Mouse (Mus musculus): ENCODE measurements around the gene Zfp661. TPM values are rescaled to one million over a fixed set of nuclear protein-coding genes. Genes with fewer than 3 reads are reported as not detected.

Zfp661 gene
- total RNA-seq, 1 experiment: 5.1 TPM

- no peak overlapping the region for H3K4me3 ChIP-seq (ENCODE audit: insufficient read depth in 1 of 2, low read depth in 1 of 2, low read length in 2 of 2, poor library complexity in 1 of 2, severe bottlenecking in 1 of 2)
- H3K9me3 ChIP-seq (ENCODE audit: control insufficient read depth, insufficient read depth, low read depth, low read length): no peaks in the 10 kb centered on the region
- DNase-seq (ENCODE audit: low read depth, low spot score): no peak
- H3K9ac ChIP-seq (ENCODE audit: insufficient read depth, low read depth, low read length, poor library complexity, severe bottlenecking): no peak overlapping the region
- H3K27ac ChIP-seq (ENCODE audit: insufficient read depth, low read depth, low read length, poor library complexity, severe bottlenecking): no peak overlapping the region
- in situ Hi-C loops (cut with MboI; ENCODE audit: low sequenced_read_pairs in 2 of 2, unreplicated experiment in 2 of 2): no loop called here
- H3K36me3 ChIP-seq (ENCODE audit: control insufficient read depth, insufficient read depth, low read length, poor library complexity, severe bottlenecking): no peaks in the 10 kb centered on the region
- H3K4me1 ChIP-seq (ENCODE audit: control insufficient read depth in 2 of 2, insufficient read depth in 2 of 2, low read length in 2 of 2, poor library complexity in 1 of 2): no peaks in the 10 kb centered on the region
- no peak for TF ChIP-seq MAFK (IDR thresholded peaks at IDR 0.05; ENCODE audit: insufficient read depth, low read depth, low read length)
- TF ChIP-seq CHD2 (IDR thresholded peaks at IDR 0.05; ENCODE audit: low read depth, low read length): no peak
- no peak for TF ChIP-seq HCFC1 (IDR thresholded peaks at IDR 0.05; ENCODE audit: borderline replicate concordance, insufficient read depth, low read length)
- no peak for TF ChIP-seq ZC3H11A (IDR thresholded peaks at IDR 0.05; ENCODE audit: borderline replicate concordance, low read depth, low read length)
- TF ChIP-seq ZNF384 (IDR thresholded peaks at IDR 0.05; ENCODE audit: low read depth, low read length): no peak
Measured at GRCm38 (mm10) chr2:127550446-127550845, 36.4 kb downstream of the Zfp661 start.

- Histone ChIP-seq H3K4me3 (ENCODE audit: insufficient read depth in 1 of 2, low read depth in 1 of 2, low read length in 2 of 2, poor library complexity in 1 of 2, severe bottlenecking in 1 of 2) (no peak overlapping the region), H3K36me3 (ENCODE audit: control insufficient read depth, insufficient read depth, low read length, poor library complexity, severe bottlenecking) (no peaks in the 10 kb centered on the region), H3K4me1 (ENCODE audit: control insufficient read depth in 2 of 2, insufficient read depth in 2 of 2, low read length in 2 of 2, poor library complexity in 1 of 2) (no peaks in the 10 kb centered on the region), H3K9me3 (ENCODE audit: control insufficient read depth, insufficient read depth, low read depth, low read length) (no peaks in the 10 kb centered on the region), H3K27ac (ENCODE audit: insufficient read depth, low read depth, low read length, poor library complexity, severe bottlenecking) (no peak overlapping the region), H3K9ac (ENCODE audit: insufficient read depth, low read depth, low read length, poor library complexity, severe bottlenecking) (no peak overlapping the region)
- in situ Hi-C loops (cut with MboI; ENCODE audit: low sequenced_read_pairs in 2 of 2, unreplicated experiment in 2 of 2): no loop called here
- TF ChIP-seq ZC3H11A (IDR thresholded peaks at IDR 0.05; ENCODE audit: borderline replicate concordance, low read depth, low read length) (no peak), MAFK (IDR thresholded peaks at IDR 0.05; ENCODE audit: insufficient read depth, low read depth, low read length) (no peak), ZNF384 (IDR thresholded peaks at IDR 0.05; ENCODE audit: low read depth, low read length) (no peak), CHD2 (IDR thresholded peaks at IDR 0.05; ENCODE audit: low read depth, low read length) (no peak), HCFC1 (IDR thresholded peaks at IDR 0.05; ENCODE audit: borderline replicate concordance, insufficient read depth, low read length) (no peak)
- no peak for DNase-seq (ENCODE audit: low read depth, low spot score)
Measured at GRCm38 (mm10) chr2:127549711-127550110, 37.2 kb downstream of the Zfp661 start.

GRCm38 (mm10) chr2:127548342-127549074, 38.4 kb downstream of the Zfp661 start:
- in situ Hi-C loops (cut with MboI; ENCODE audit: low sequenced_read_pairs in 2 of 2, unreplicated experiment in 2 of 2): no loop called here
- H3K4me3 ChIP-seq (ENCODE audit: insufficient read depth in 1 of 2, low read depth in 1 of 2, low read length in 2 of 2, poor library complexity in 1 of 2, severe bottlenecking in 1 of 2): no peak overlapping the region
- no peak overlapping the region for H3K27ac ChIP-seq (ENCODE audit: insufficient read depth, low read depth, low read length, poor library complexity, severe bottlenecking)
- no peak for DNase-seq (ENCODE audit: low read depth, low spot score)
- H3K9me3 ChIP-seq (ENCODE audit: control insufficient read depth, insufficient read depth, low read depth, low read length): no peaks in the 10 kb centered on the region
- TF ChIP-seq ZNF384 (IDR thresholded peaks at IDR 0.05; ENCODE audit: low read depth, low read length) (no peak), CHD2 (IDR thresholded peaks at IDR 0.05; ENCODE audit: low read depth, low read length) (no peak), ZC3H11A (IDR thresholded peaks at IDR 0.05; ENCODE audit: borderline replicate concordance, low read depth, low read length) (no peak), MAFK (IDR thresholded peaks at IDR 0.05; ENCODE audit: insufficient read depth, low read depth, low read length) (no peak), HCFC1 (IDR thresholded peaks at IDR 0.05; ENCODE audit: borderline replicate concordance, insufficient read depth, low read length) (no peak)
- no peaks in the 10 kb centered on the region for H3K36me3 ChIP-seq (ENCODE audit: control insufficient read depth, insufficient read depth, low read length, poor library complexity, severe bottlenecking)
- no peaks in the 10 kb centered on the region for H3K4me1 ChIP-seq (ENCODE audit: control insufficient read depth in 2 of 2, insufficient read depth in 2 of 2, low read length in 2 of 2, poor library complexity in 1 of 2)
- H3K9ac ChIP-seq (ENCODE audit: insufficient read depth, low read depth, low read length, poor library complexity, severe bottlenecking): no peak overlapping the region

- H3K4me3 ChIP-seq (ENCODE audit: insufficient read depth in 1 of 2, low read depth in 1 of 2, low read length in 2 of 2, poor library complexity in 1 of 2, severe bottlenecking in 1 of 2): peak overlapping the region in 1 of 2 experiments; percentile 63; a peak in 2 of 4 replicates
- peaks cover 0 to 4% of the 10 kb centered on the region in 2 experiments; a peak in 1 of 4 replicates for H3K4me1 ChIP-seq (ENCODE audit: control insufficient read depth in 2 of 2, insufficient read depth in 2 of 2, low read length in 2 of 2, poor library complexity in 1 of 2)
- DNase-seq (ENCODE audit: low read depth, low spot score): no peak
- in situ Hi-C loops (cut with MboI; ENCODE audit: low sequenced_read_pairs in 2 of 2, unreplicated experiment in 2 of 2): no loop called here
- H3K9ac ChIP-seq (ENCODE audit: insufficient read depth, low read depth, low read length, poor library complexity, severe bottlenecking): no peak overlapping the region
- no peaks in the 10 kb centered on the region for H3K9me3 ChIP-seq (ENCODE audit: control insufficient read depth, insufficient read depth, low read depth, low read length)
- no peaks in the 10 kb centered on the region for H3K36me3 ChIP-seq (ENCODE audit: control insufficient read depth, insufficient read depth, low read length, poor library complexity, severe bottlenecking)
- no peak for TF ChIP-seq CHD2 (IDR thresholded peaks at IDR 0.05; ENCODE audit: low read depth, low read length)
- TF ChIP-seq ZNF384 (IDR thresholded peaks at IDR 0.05; ENCODE audit: low read depth, low read length): no peak
- TF ChIP-seq HCFC1 (IDR thresholded peaks at IDR 0.05; ENCODE audit: borderline replicate concordance, insufficient read depth, low read length): no peak
- TF ChIP-seq MAFK (IDR thresholded peaks at IDR 0.05; ENCODE audit: insufficient read depth, low read depth, low read length): no peak
- no peak for TF ChIP-seq ZC3H11A (IDR thresholded peaks at IDR 0.05; ENCODE audit: borderline replicate concordance, low read depth, low read length)
- no peak overlapping the region for H3K27ac ChIP-seq (ENCODE audit: insufficient read depth, low read depth, low read length, poor library complexity, severe bottlenecking)
Measured at GRCm38 (mm10) chr2:127541697-127542096, 45.2 kb downstream of the Zfp661 start.

All from ES-E14 (cell line).